Mouse (Mus musculus): ENCODE results near the gene Magi3.

Gene Magi3

DNA sequence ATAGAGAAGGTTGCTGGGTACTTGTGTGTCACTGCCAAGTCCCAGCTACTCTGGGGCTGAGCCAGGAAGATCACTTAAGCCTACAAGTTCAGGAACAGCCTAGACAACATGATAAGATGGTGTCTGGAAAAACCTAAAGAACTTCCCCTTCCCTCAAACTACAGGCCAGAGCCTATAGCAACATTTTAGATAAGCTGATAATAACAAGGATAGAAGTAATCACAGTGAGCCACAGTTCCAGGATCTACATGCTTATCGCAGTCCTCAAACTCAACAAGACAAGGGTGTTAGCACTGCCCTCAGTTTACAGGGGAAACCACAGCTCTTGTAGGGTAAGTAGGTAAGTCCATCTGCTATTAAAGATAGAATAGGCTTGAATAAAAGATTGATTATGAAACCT lies 188.1 kb downstream of the Magi3 start:
- no peak for DNase-seq (ENCODE audit: low spot score)

DNA sequence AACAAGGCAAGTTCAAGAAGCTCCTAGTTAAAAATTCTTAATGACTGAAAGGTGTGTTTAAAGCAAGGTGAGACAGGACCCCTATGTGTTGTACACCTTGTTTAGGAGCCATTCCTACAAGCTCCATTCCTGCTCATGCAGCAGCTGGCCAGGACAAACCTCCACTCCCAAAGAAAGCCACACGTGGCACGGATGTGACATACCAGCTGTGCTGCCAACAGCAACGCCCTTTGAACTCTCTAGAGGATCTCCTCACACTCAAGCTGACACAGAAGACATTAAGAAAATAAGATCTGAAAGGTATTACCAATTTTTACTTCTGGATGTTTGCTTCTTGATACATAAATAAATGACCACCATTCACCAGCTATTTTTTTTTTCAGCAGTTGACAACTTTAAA lies 193.2 kb downstream of the Magi3 start:
- DNase-seq (ENCODE audit: low spot score): no peak

DNA sequence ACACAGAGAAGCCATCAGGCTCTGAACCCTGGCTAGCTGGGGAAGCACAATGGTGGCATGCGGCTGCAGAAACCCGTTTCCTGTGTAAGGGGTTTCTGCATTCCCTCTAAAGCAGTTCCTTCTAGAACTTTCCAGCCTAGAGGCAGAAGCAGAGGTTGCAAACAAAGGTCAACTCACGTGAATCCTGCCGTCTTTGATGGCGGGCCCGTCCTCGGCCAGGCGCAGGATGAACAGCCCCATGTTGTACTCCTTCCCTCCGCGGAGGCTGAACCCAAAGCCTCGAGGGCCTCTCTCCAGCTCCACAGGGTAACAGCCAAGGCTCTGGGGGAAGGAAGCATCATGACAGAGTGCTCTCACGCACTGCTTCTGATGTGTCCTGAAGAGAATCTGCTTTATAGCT lies 200.1 kb downstream of the Magi3 start:
- no peak for DNase-seq (ENCODE audit: low spot score)

GRCm38 (mm10) chr3:104019453-104019852 lies 200.7 kb downstream of the Magi3 start:
- DNase-seq (ENCODE audit: low spot score): no peak

- DNase-seq (ENCODE audit: low spot score): no peak
These were observed 202.2 kb downstream of the Magi3 start for GRCm38 (mm10) chr3:104017931-104018330.

- no peak for DNase-seq (ENCODE audit: low spot score)
These were observed 208.2 kb downstream of the Magi3 start for GRCm38 (mm10) chr3:104011972-104012371.

DNA sequence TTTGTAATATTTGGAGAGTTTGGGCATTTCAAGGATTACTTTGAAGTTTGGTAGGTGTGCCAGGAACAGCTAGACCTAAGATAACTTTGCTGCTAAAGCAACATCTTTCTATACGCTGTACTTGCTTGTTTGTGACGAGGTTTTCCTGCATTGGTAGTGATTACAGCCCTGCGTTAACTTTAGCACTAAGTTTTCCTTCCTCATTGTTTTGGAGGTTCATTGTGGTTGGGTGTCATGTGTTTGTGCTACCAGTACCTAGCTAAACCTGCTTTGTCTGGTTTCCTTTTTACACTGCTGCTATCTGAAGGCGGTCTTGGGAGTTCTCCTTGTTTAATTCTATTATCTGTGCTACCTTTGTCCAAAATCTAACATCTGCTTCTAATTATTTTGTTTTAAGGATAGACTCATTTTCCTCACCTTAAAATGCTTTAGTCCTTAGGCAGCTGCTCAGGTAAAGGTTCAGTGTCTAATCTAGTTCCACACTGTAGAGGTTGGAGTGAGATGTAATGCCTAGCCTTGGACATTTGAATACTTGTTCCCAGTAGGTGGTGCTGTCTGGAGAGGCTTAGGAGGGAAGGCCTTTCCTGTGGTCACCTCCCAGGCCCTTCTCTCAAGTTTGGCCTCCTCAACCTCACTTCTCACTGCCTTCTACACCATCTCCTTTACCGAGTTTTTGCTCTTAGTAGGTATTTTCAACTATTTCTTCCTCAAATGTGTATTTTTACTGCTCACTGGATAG lies 210.1 kb downstream of the Magi3 start:
- DNase-seq (ENCODE audit: low spot score): no peak

- peak; percentile 12 for DNase-seq (ENCODE audit: low spot score)
These were observed 212.7 kb downstream of the Magi3 start for GRCm38 (mm10) chr3:104007479-104007878.

DNA sequence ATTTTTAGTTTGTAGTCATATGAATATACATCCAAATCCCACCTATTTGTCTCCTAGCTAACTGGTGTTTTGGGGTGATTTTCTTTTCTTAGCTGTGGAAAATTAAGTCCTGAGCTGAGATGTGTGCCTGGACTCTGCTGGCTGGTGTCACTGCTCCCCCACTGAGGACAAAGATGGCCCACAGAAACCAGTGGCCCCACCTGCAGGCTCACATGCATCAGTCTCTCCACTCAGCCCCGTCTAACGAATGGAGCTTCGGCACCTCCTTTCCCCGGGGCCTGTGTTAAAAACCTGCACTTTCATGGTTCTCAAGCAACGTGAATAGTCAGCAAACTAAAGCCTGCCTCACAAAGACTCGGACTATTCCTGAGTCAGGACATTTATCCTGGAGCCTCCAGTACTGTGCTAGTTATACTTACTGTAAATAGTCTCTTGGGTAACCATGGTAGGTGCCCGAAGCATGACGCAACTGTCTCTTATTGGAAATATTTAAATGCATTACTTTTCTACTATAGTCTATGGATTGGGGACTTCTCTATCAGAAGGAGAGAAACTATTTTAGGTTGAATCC lies 213.2 kb downstream of the Magi3 start:
- DNase-seq (ENCODE audit: low spot score): no peak

DNA sequence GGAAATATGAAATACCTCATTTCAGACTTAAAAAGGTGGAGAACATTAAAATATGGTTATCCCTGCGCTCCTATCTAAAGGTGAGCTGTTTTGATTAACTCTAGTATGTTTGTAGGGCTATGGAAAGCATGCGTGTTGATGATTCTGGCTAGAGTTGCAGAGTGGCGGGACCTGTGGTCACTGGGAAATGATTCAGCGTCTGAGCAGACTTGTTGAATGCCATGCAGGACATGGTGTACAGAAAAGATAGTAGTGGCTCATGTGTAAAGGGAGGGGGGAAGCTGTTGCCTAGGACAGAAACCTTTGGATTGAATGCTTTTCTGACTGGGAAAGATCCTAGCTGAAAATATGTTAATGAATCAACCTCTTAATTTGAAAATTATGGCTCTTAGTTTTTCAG lies 221.4 kb downstream of the Magi3 start:
- no peak for DNase-seq (ENCODE audit: low spot score)

GRCm38 (mm10) chr3:103991271-103991670 lies 228.9 kb downstream of the Magi3 start:
- no peak for DNase-seq (ENCODE audit: low spot score)

DNA sequence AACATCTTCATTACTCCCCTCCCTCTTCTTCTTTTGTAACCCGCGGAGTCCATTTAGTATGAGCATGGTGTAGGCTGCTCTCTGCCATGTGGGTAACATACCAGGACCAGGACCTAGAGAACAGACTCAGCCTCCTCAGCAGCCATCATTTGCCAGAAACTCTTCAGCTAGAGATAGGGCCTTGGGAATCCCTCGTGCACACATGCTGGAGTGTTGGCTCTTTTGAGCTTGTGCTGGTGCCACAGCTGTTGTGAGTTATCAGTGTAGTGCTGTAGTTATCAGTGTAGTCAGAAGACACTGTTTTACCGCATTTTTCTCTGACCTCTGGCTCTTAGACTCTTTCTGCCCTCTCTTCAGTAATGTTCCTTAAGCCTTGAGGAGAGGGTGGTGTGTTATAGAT lies 230.8 kb downstream of the Magi3 start:
- DNase-seq (ENCODE audit: low spot score): no peak

GRCm38 (mm10) chr3:103987831-103988432 lies 232.2 kb downstream of the Magi3 start:
- DNase-seq (ENCODE audit: low spot score): no peak

GRCm38 (mm10) chr3:103985194-103985593 lies 235.0 kb downstream of the Magi3 start:
- no peak for DNase-seq (ENCODE audit: low spot score)

- DNase-seq (ENCODE audit: low spot score): no peak
These were observed 235.6 kb downstream of the Magi3 start for GRCm38 (mm10) chr3:103984556-103984955.

DNA sequence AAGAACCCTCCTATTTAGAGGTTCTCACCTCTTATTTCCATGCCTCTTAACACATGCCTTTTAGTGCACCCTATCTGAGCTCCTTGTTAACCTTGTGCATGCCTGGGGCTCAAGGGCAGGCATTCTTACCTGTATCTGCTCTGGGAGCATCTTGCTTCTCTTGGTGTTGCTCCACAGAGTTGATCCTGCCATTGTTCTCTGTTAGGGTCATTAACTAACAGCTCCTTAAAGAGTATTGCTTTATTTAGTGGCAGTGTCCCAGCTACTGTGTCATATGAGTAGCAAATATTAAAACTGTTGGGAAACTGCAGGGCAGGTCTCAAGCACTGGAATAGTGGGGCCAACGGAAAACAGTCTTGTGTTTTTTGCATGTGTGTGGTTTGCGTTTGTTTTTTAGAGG lies 249.0 kb downstream of the Magi3 start:
- DNase-seq (ENCODE audit: low spot score): no peak

- DNase-seq (ENCODE audit: low spot score): no peak
These were observed 251.5 kb downstream of the Magi3 start for GRCm38 (mm10) chr3:103968701-103969100.

DNA sequence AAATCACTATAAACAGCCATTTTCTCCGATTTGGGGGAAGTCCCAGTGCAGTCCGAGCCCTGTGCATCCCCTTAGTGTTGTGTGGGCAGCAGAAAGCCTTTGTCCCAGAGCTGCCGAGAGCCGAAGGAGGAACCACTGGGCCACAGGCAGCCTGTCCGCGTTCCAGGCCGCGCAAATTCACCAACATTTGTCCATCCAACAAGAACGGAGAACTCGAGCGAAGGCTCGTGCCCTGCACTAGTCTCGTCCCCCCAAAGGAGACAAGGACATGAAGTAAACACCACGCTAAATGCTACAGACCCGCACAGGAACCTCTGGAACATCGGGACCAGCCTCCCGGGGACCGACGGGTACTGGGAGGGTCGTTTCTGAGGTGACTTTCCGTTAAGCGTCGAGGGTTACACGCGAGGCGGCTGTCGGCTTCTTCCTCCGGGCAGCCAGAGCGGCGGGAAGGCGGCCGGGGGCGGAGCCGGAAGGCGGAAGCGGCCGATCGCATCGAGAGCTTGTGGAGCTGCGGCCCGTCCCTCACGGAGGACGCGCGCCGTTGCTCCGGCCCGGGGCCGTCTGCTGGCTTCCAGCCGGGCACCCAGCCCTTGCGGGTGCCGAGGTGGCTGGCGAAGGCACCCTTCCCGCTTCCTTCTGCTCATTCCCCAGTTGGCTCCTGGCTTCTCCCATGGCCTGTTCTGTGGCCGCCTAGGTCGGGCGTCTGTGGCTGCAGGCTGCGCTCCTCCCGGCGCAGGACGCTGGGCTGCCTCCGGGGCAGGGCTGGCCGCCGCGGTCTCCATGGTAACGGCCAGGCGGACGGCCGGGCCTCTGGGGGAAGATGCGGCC lies 252.1 kb downstream of the Magi3 start, which contains the start of gene Phtf1:
TSS of gene Phtf1 (plus strand) at position 250 of the 831 bp plus-strand sequence.
- DNase-seq (ENCODE audit: low spot score): peak; percentile 74

DNA sequence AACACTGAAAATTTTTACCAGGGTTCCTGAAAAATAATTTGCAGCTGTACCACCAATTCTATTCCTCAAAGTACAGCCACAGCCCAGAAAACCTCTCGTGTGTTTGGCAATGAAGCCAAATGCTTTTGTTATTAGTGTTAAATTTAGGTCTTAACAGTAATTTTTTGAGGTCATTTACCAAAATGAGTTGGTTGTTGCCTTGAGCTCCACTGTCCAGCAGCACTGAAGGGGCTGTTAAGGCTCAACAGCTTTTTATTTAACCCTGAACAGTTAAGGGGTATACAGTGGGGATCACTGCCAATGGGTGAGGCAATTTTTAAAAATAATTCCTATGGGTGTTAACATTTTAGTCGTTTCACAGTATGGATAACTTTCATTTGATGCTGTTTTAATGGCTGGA lies 252.9 kb downstream of the Magi3 start:
- DNase-seq (ENCODE audit: low spot score): no peak
